Mouse (Mus musculus) thymus, adult 2 months (tissue): ENCODE measurements around the gene Urgcp. TPM values are rescaled to one million over a fixed set of nuclear protein-coding genes. Genes with fewer than 3 reads are reported as not detected.

Experiments
- DNase-seq: peaks from one replicate; pipeline ENCODE4 v3.0.0; 2021
- H3K27ac ChIP-seq: fragments of 200-500 bp; 2 replicates; pipeline ENCODE4 v1.5.1; 2012; ENCODE audit warnings: low read length, control low read depth; ENCODE audit not compliant: control insufficient read depth, insufficient read depth
- H3K27me3 ChIP-seq: fragments of 200-500 bp; 2 replicates; pipeline ENCODE4 v1.6.1; 2012; ENCODE audit warnings: mild to moderate bottlenecking, low read length, moderate library complexity, mixed read lengths; ENCODE audit not compliant: control insufficient read depth, insufficient read depth
- H3K36me3 ChIP-seq: fragments of 200-500 bp; 2 replicates; pipeline ENCODE4 v1.6.1; 2012; ENCODE audit warnings: mild to moderate bottlenecking, low read length, moderate library complexity; ENCODE audit not compliant: control insufficient read depth, insufficient read depth
- H3K4me1 ChIP-seq: fragments of 200-500 bp; replicated peaks from 2 replicates; pipeline ENCODE4 v1.6.1; 2012; ENCODE audit warnings: low read length; ENCODE audit not compliant: control insufficient read depth, insufficient read depth
- H3K4me3 ChIP-seq: fragments of 200-500 bp; 2 replicates; pipeline ENCODE4 v1.5.1; 2012; ENCODE audit warnings: mild to moderate bottlenecking, low read length, control low read depth, moderate library complexity; ENCODE audit not compliant: control insufficient read depth, insufficient read depth
- CTCF ChIP-seq: fragments of 200-500 bp; IDR thresholded peaks from 2 replicates; pipeline ENCODE4 v1.5.1; 2012; ENCODE audit warnings: mild to moderate bottlenecking, control low read depth, low read length, moderate library complexity, borderline replicate concordance; ENCODE audit not compliant: control insufficient read depth, poor library complexity, insufficient read depth; ENCODE audit errors: extremely low read depth
- POLR2A ChIP-seq: fragments of 200-500 bp; IDR thresholded peaks from 2 replicates; pipeline ENCODE4 v1.6.1; 2012; ENCODE audit warnings: mild to moderate bottlenecking, low read length, control low read depth, moderate library complexity; ENCODE audit not compliant: control insufficient read depth, poor library complexity, insufficient read depth; ENCODE audit errors: extremely low read depth
- WGBS: fragments of 180-500 bp; shearing (Covaris S2); methylation state at CpG from one replicate; pipeline ENCODE4 v1.1.7; 2018; 5-methylcytosine and 5-hydroxymethylcytosine counted together
- polyA plus RNA-seq: library from polyadenylated mRNA; depleted of rRNA; stranded (reverse); fragments of >200 nt; gene quantifications from 2 replicates; pipeline ENCODE4 v1.2.3, GENCODE M21; 2012

The Urgcp gene
- polyA plus RNA-seq, 1 experiment: 22.2 TPM

GRCm38 (mm10) chr11:5737137-5737536 lies 25.0 kb downstream of the Urgcp start:
- Histone ChIP-seq H3K4me1 (peaks cover 14% of the 10 kb centered on the region), H3K27ac (no peak overlapping the region), H3K4me3 (no peak overlapping the region), H3K36me3 (no peaks in the 10 kb centered on the region; the same call in 1 of the 2 replicates), H3K27me3 (no peaks in the 10 kb centered on the region)
- 92% methylated on average over 5 of the region's 5 CpGs for WGBS
- no peak for DNase-seq
- no peak for TF ChIP-seq CTCF
- TF ChIP-seq POLR2A: no peak

GRCm38 (mm10) chr11:5734323-5734722 lies 27.9 kb downstream of the Urgcp start:
- Histone ChIP-seq H3K27me3 (no peaks in the 10 kb centered on the region), H3K4me3 (no peak overlapping the region), H3K27ac (no peak overlapping the region), H3K36me3 (no peaks in the 10 kb centered on the region; the same call in 1 of the 2 replicates), H3K4me1 (peaks cover 6% of the 10 kb centered on the region; the same call in 1 of the 2 replicates)
- WGBS: 91% methylated on average over 4 of the region's 4 CpGs
- DNase-seq: no peak
- no peak for TF ChIP-seq POLR2A
- TF ChIP-seq CTCF: no peak

- TF ChIP-seq POLR2A (no peak), CTCF (no peak)
- H3K4me3 ChIP-seq: no peak overlapping the region
- 92% methylated on average over 5 of the region's 5 CpGs for WGBS
Observed at GRCm38 (mm10) chr11:5732401-5732800, 29.8 kb downstream of the Urgcp start.

GRCm38 (mm10) chr11:5729582-5729981 lies 32.6 kb downstream of the Urgcp start:
- 92% methylated on average over 9 of the region's 9 CpGs for WGBS
- Histone ChIP-seq H3K27me3 (no peaks in the 10 kb centered on the region), H3K4me1 (peaks cover 4% of the 10 kb centered on the region; the same call in 1 of the 2 replicates)

More at GRCm38 (mm10) chr11:5732401-5732800, 29.8 kb downstream of the Urgcp start:
- no peaks in the 10 kb centered on the region for H3K27me3 ChIP-seq
- no peak for DNase-seq
- H3K27ac ChIP-seq: no peak overlapping the region
- peaks cover 4% of the 10 kb centered on the region; the same call in 1 of the 2 replicates for H3K4me1 ChIP-seq
- H3K36me3 ChIP-seq: no peaks in the 10 kb centered on the region; the same call in 1 of the 2 replicates

GRCm38 (mm10) chr11:5718611-5719354 lies 43.4 kb downstream of the Urgcp start:
- Histone ChIP-seq H3K27ac (no peak overlapping the region), H3K36me3 (peaks cover 37% of the 10 kb centered on the region), H3K4me1 (no peaks in the 10 kb centered on the region), H3K27me3 (no peaks in the 10 kb centered on the region), H3K4me3 (no peak overlapping the region)
- no peak for TF ChIP-seq POLR2A
- no peak for TF ChIP-seq CTCF
- DNase-seq: no peak
- 98% methylated on average over 12 of the region's 12 CpGs for WGBS

More at GRCm38 (mm10) chr11:5729582-5729981, 32.6 kb downstream of the Urgcp start:
- no peak for DNase-seq
- H3K36me3 ChIP-seq: no peaks in the 10 kb centered on the region; the same call in 1 of the 2 replicates
- no peak overlapping the region for H3K4me3 ChIP-seq
- no peak overlapping the region for H3K27ac ChIP-seq
- TF ChIP-seq POLR2A (no peak), CTCF (no peak)

- Histone ChIP-seq H3K4me3 (no peak overlapping the region), H3K27me3 (no peaks in the 10 kb centered on the region), H3K36me3 (peaks cover 31% of the 10 kb centered on the region), H3K27ac (no peak overlapping the region), H3K4me1 (no peaks in the 10 kb centered on the region)
- TF ChIP-seq CTCF (no peak), POLR2A (no peak)
- WGBS: 98% methylated on average over 34 of the region's 34 CpGs
- no peak for DNase-seq
Observed at GRCm38 (mm10) chr11:5716938-5717705, 45.1 kb downstream of the Urgcp start.
